Mouse (Mus musculus): ENCODE measurements around the gene Mrpl28.

Mrpl28 gene

GRCm38 (mm10) chr17:26115956-26116487, 7.3 kb upstream of the Mrpl28 start:
- DNase-seq (ENCODE audit: inconsistent ontology term) = no peak

DNA sequence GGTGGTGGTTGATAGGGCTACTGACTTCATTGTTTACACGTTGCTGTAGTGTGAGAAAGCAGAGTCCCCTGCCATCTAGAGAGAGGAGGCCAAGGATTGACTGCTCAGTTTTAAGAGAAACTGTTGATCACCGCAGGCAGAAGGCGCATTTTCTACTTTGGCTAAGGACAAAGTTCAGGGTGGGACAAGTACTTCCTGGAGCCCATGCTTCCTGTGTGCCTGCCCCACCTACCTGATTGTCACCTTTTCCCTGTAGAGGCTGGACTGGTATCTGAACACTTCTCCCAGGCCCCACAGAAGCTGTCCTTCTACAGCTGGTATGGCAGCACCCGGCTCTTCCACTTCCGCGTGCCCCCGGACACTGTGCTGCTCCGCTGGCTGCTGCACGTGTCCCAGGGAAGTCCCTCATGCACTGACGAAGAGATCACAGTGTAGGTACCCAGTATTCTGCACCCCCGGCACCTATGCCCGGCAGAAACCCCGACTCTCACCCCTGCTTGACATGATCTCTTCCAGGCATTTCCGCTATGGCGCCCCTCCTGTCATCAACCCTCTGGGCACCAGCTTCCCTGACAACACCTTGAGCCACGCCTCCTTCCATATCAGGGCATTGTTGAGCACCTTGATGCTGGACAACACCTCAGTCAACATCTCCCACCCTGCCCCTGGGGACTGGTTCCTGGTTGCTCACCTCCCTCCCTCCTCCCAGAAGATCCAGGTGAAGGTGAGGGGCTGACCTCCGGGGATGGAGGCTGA, 6.6 kb upstream of the Mrpl28 start:
- no peak for DNase-seq (ENCODE audit: inconsistent ontology term)

DNA sequence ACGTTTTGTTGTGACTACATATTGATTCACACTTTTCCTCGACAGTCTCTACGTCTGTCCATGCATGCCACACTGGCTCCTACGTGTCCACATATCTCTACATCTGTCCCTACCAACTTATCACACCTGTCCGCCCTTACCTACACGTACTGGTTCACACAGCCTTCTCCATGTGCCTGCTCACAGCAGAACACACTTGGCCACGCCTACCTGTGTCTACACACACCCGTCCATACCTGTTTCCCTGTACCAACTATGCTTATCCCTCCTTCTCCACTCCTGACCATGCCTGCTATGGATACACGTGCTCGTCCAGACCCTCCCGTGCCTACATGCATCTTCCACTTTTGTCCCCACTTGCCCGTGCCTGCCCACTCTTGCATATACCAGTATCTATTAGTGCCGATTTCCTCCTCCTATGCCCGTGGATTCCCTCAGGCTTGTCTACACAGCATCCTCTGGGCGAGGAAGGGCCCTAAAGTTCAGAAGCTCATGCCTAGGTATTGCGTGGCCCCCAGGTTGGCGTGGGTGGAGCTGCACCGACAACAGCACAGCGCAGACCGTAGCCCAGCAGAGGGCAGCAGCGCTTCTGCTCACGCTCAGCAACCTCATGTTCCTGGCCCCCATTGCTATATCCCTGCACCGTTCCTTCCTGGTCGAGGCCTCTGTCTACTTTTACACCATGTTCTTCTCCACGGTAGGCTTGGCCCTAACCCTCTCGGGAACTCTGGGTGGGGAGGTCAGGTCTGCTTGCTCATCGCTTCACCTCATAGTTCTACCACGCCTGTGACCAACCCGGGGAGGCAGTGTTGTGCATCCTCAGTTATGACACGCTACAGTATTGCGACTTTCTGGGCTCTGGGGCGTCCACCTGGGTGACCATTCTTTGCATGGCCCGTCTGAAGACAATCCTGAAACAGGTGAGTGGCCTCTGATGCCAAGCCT, 3.3 kb upstream of the Mrpl28 start:
- DNase-seq (ENCODE audit: inconsistent ontology term) = peak; percentile 55

DNA sequence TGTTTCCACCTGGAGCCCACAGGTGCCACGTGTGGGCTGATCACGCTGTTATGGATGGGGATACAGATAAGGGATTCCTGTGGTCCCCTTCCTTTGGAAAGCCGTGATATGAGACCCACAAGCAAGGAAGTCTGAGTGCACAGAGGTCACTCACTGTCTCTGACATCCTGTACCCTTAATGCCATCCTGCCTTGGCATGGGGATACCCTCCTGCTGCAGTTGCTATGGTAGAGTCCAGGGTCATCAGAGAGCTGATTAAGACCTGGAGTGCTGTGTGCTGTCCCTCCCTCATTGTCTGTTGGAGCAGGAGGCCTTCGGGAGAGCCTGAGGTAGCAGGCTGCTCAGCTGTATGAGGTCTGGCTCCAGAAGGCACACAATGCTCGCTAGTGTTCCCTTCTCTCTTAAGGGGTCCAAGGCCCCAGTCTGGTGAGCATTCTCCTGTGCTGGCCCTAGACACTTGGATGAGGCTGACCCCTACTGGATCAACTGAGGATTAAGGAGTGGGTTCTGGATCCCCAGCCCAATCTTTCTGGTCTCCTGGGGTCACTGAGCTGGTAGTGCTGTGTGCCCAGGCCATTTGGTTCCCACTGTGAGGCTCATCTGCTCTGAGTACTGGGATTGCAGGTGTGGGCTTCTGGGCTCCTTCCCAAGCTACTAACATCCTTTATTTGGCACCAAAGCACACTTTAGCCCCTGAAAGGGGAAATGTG, 714 bp upstream of the Mrpl28 start:
- no peak for DNase-seq (ENCODE audit: inconsistent ontology term)

DNA sequence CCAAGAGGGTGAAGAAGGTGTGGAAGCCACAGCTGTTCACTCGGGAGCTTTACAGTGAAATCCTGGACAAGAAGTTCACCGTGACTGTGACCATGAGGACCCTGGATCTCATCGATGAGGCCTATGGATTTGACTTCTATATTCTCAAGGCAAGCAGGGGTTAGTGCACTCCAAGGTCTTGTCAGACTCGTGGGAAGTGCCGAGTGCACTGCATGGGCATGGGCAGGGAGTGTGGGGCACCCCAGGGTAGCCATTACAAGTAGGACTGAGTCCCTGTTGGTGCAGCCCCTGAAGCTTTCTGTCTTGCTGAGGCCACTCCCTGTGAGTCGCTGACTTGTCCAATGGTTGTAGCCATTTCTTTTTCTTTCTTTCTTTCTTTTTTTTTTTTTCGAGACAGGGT, 1.3 kb downstream of the Mrpl28 start:
- no peak for DNase-seq (ENCODE audit: inconsistent ontology term)

DNA sequence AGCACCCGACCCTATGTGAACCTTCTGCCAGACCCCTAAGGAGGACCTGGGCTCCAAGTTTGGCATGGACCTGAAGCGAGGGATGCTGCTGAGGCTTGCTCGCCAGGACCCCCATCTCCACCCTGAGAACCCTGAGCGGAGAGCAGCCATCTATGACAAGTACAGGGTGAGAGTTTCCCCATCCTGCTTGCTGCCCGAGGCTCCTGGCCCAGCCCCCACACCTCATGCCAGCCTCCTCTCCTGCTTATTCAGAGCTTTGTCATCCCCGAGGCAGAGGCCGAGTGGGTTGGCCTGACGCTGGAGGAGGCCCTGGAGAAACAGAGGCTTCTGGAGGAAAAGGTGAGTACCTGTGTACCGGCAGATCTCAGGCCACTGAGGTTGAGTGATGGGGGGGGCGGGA, 1.9 kb downstream of the Mrpl28 start:
- DNase-seq (ENCODE audit: inconsistent ontology term) = no peak

- no peak for DNase-seq (ENCODE audit: inconsistent ontology term)
Measured at GRCm38 (mm10) chr17:26131062-26131732, 7.9 kb downstream of the Mrpl28 start.

DNA sequence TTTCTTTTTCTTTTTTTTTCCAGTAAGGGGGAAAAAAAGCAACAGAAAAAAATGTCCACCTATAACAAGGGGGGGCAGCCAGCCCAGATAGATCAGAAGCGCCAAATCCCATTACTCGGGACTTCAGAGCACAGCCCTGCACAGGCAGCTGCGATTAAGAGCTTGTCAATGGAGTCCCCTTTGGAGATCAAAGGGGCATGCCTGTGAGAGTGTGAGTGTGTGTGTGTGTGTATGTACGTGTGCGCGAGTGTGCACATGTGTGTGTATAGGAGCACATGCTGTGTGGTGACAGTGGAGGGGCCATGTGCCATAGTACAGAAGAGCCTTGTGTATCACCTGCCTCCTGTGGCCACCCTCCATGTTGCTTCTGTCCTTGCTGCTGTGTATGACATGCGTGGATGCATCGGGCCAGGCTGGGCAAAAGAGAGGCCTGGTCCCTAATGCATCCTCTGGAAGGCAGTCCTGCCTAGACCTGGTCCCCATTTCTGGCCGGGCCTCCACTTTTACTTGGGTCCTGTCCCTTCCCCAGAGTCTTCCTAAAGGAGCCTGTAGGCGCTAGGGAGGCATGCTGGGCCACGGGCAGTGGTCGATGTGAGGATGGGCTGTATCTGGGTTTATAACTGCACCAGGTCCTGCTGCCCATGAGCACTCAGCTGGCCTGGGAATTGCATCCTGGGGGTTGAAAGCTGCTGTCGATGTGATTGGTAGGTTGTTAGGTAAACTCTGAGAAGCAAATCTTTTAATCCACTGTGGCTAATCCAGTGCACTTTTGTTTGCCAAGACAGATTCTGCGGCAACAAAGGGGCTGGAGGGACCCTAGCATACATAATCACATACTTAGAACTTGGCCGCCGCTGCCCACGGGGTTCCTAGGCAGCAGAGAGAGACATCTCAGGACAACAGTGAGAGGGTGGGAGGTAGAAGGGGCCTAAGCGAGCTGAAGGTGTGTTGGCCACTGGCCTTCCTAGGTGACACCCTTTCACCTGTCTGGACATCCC, 8.9 kb downstream of the Mrpl28 start:
- DNase-seq (ENCODE audit: inconsistent ontology term) = no peak

- no peak for DNase-seq (ENCODE audit: inconsistent ontology term)
Measured at GRCm38 (mm10) chr17:26137106-26137750, 13.9 kb downstream of the Mrpl28 start.

- no peak for DNase-seq (ENCODE audit: inconsistent ontology term)
Measured at GRCm38 (mm10) chr17:26137751-26138130, 14.4 kb downstream of the Mrpl28 start.

DNA sequence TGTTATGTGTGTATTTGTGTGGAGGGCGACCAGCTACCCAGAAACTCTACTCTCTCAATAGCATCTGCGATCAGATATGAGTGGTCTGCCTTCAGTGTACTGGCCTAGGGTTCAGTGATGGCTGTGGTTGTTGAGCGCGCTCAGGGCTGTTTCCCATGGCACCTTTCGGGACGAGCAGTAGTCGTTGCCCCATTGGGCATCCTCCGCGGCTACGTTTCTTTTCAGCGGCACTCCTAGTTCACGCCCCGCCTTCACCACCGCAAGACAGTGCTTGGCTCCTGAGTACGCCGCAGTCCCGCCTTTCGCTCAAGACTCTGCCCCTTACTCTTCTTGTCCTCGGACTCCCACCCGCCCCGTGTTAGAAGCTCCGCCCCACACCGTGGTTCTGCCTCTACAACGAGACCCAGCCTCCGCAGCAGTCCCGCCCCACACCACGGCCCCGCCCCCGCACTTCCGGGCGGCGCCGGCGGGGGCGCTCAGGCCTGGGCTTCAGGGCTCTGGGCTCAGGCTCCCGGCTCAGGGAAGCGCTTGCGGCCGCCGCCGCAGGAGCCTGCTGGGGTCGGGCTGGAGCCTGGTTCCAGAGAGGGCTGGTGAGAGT, 15.0 kb downstream of the Mrpl28 start, which contains the start of gene Axin1:
Gene Axin1 (plus strand): TSS at position 450 of the 598 bp plus-strand sequence.
- DNase-seq (ENCODE audit: inconsistent ontology term) = peak; percentile 99

DNA sequence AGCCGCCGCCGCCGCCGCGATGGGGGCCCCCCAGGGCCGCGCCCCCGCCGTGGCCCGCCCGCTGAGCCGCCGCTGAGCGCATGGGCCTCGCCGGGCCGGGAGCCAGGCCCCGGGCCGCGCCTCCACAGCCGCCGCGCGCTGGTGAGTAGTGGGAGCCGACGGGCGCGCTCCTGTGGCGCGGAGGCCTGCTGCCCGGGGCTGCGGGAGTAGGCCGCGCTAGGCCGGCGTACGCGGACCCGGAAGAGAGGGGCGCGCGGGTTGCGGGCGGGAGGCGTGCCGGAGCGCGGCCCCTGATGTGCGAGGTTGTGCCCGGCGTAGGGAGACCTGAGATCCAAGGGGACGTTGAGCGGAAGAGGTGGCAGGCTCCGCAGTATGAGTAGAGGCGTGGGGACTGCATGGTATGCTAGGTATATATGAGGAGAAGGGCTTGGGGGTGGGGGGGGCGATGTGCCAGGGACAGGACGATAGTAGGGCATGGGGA, 15.6 kb downstream of the Mrpl28 start:
- peak; percentile 78 for DNase-seq (ENCODE audit: inconsistent ontology term)

- peak; percentile 31 for DNase-seq (ENCODE audit: inconsistent ontology term)
Measured at GRCm38 (mm10) chr17:26142796-26143195, 19.5 kb downstream of the Mrpl28 start.

GRCm38 (mm10) chr17:26143386-26143785, 20.1 kb downstream of the Mrpl28 start:
- DNase-seq (ENCODE audit: inconsistent ontology term) = no peak

DNA sequence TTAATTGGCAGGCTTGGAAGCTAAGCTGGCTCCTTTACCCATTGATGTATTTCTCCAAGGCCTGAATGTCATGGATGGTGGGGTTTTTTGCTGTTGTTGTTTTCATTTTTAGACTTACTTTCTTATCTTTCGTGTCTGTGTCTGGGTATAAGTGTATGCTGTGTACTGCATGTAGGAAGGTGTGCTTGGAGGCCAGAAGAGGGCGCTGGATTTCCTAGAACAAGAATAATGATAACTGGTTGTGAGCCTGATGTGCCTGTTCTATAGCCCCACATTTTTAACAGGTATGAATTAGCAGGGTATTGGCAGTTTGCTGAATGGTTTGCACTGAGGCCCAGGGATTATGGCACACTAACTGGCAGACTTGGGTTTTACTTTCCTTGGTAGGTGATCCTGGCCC, 25.8 kb downstream of the Mrpl28 start:
- no peak for DNase-seq (ENCODE audit: inconsistent ontology term)

- DNase-seq (ENCODE audit: inconsistent ontology term) = no peak
Measured at GRCm38 (mm10) chr17:26151886-26152630, 28.8 kb downstream of the Mrpl28 start.

- DNase-seq (ENCODE audit: inconsistent ontology term) = no peak
Measured at GRCm38 (mm10) chr17:26162736-26163135, 39.4 kb downstream of the Mrpl28 start.

- DNase-seq (ENCODE audit: inconsistent ontology term) = no peak
Measured at GRCm38 (mm10) chr17:26168039-26168438, 44.7 kb downstream of the Mrpl28 start.
